Mouse (Mus musculus): ENCODE measurements at regions not wholly inside any gene's neighbourhood (a gene's known extent, or its start where the extent isn't known, plus 50 kb on each side); places are given as distances from the start of the nearest gene placed in this dataset.

- no peak overlapping the region for H3K9ac ChIP-seq
- no peak overlapping the region for H3K4me3 ChIP-seq
- H3K4me2 ChIP-seq (replicated peaks): no peak overlapping the region
- 74% methylated on average over 7 of the region's 7 CpGs for WGBS
- no peaks in the 10 kb centered on the region for H3K9me3 ChIP-seq (replicated peaks)
- H3K27ac ChIP-seq: no peak overlapping the region
- no peaks in the 10 kb centered on the region for H3K4me1 ChIP-seq
- no peaks in the 10 kb centered on the region for H3K27me3 ChIP-seq
- ATAC-seq (ENCODE audit: low FRiP score): no peak
- H3K36me3 ChIP-seq: no peaks in the 10 kb centered on the region
These were observed 234.7 kb downstream of the Fam49a start for GRCm38 (mm10) chr12:12496593-12497141.

GRCm38 (mm10) chr12:12490173-12490572 lies 228.2 kb downstream of the Fam49a start:
- H3K9me3 ChIP-seq (replicated peaks): no peaks in the 10 kb centered on the region
- ATAC-seq (ENCODE audit: low FRiP score): no peak
- no peak overlapping the region for H3K4me2 ChIP-seq (replicated peaks)
- 79% methylated on average over 1 of the region's 1 CpGs for WGBS
- H3K27me3 ChIP-seq: no peaks in the 10 kb centered on the region
- no peak overlapping the region for H3K9ac ChIP-seq
- no peak overlapping the region for H3K27ac ChIP-seq
- no peaks in the 10 kb centered on the region for H3K36me3 ChIP-seq
- no peaks in the 10 kb centered on the region for H3K4me1 ChIP-seq
- no peak overlapping the region for H3K4me3 ChIP-seq

GRCm38 (mm10) chr12:12488090-12488489 lies 226.2 kb downstream of the Fam49a start:
- no peak for ATAC-seq (ENCODE audit: low FRiP score)
- 70% methylated on average over 1 of the region's 1 CpGs for WGBS

GRCm38 (mm10) chr12:12486656-12487356 lies 224.9 kb downstream of the Fam49a start:
- Histone ChIP-seq H3K27ac (no peak overlapping the region), H3K4me1 (no peaks in the 10 kb centered on the region), H3K27me3 (no peaks in the 10 kb centered on the region), H3K4me2 (replicated peaks) (no peak overlapping the region), H3K4me3 (no peak overlapping the region), H3K36me3 (no peaks in the 10 kb centered on the region), H3K9ac (no peak overlapping the region), H3K9me3 (replicated peaks) (no peaks in the 10 kb centered on the region)
- 81% methylated on average over 1 of the region's 1 CpGs for WGBS
- no peak for ATAC-seq (ENCODE audit: low FRiP score)

More at GRCm38 (mm10) chr12:12488090-12488489, 226.2 kb downstream of the Fam49a start:
- Histone ChIP-seq H3K4me2 (replicated peaks) (no peak overlapping the region), H3K9ac (no peak overlapping the region), H3K4me1 (no peaks in the 10 kb centered on the region), H3K27me3 (no peaks in the 10 kb centered on the region), H3K9me3 (replicated peaks) (no peaks in the 10 kb centered on the region), H3K27ac (no peak overlapping the region), H3K4me3 (no peak overlapping the region), H3K36me3 (no peaks in the 10 kb centered on the region)

- no peaks in the 10 kb centered on the region for H3K9me3 ChIP-seq (replicated peaks)
- no peak overlapping the region for H3K9ac ChIP-seq
- H3K4me1 ChIP-seq: no peaks in the 10 kb centered on the region
- no peaks in the 10 kb centered on the region for H3K36me3 ChIP-seq
- H3K27ac ChIP-seq: no peak overlapping the region
- 66% methylated on average over 9 of the region's 9 CpGs for WGBS
- no peak overlapping the region for H3K4me2 ChIP-seq (replicated peaks)
- no peaks in the 10 kb centered on the region for H3K27me3 ChIP-seq
- no peak overlapping the region for H3K4me3 ChIP-seq
- ATAC-seq (ENCODE audit: low FRiP score): no peak
These were observed 223.2 kb downstream of the Fam49a start for GRCm38 (mm10) chr12:12484921-12485680.

GRCm38 (mm10) chr12:12480451-12480850 lies 218.5 kb downstream of the Fam49a start:
- H3K4me1 ChIP-seq: no peaks in the 10 kb centered on the region

GRCm38 (mm10) chr12:12452086-12452485 lies 190.1 kb downstream of the Fam49a start:
- no peaks in the 10 kb centered on the region for H3K9me3 ChIP-seq (replicated peaks)
- H3K4me2 ChIP-seq (replicated peaks): no peak overlapping the region
- no peak for ATAC-seq (ENCODE audit: low FRiP score)
- WGBS: 78% methylated on average over 2 of the region's 2 CpGs
- no peak overlapping the region for H3K9ac ChIP-seq
- H3K4me1 ChIP-seq: no peaks in the 10 kb centered on the region
- H3K27me3 ChIP-seq: no peaks in the 10 kb centered on the region
- H3K36me3 ChIP-seq: no peaks in the 10 kb centered on the region
- no peak overlapping the region for H3K27ac ChIP-seq
- H3K4me3 ChIP-seq: no peak overlapping the region

More at GRCm38 (mm10) chr12:12480451-12480850, 218.5 kb downstream of the Fam49a start:
- no peak overlapping the region for H3K4me2 ChIP-seq (replicated peaks)
- WGBS: 86% methylated on average over 2 of the region's 2 CpGs
- no peak overlapping the region for H3K27ac ChIP-seq
- H3K36me3 ChIP-seq: no peaks in the 10 kb centered on the region
- no peak overlapping the region for H3K9ac ChIP-seq
- no peaks in the 10 kb centered on the region for H3K9me3 ChIP-seq (replicated peaks)
- ATAC-seq (ENCODE audit: low FRiP score): no peak
- H3K27me3 ChIP-seq: no peaks in the 10 kb centered on the region
- no peak overlapping the region for H3K4me3 ChIP-seq

GRCm38 (mm10) chr12:12446768-12447167 lies 184.8 kb downstream of the Fam49a start:
- H3K27ac ChIP-seq: no peak overlapping the region
- no peaks in the 10 kb centered on the region for H3K9me3 ChIP-seq (replicated peaks)
- ATAC-seq (ENCODE audit: low FRiP score): no peak
- 64% methylated on average over 2 of the region's 2 CpGs for WGBS
- H3K36me3 ChIP-seq: no peaks in the 10 kb centered on the region
- no peaks in the 10 kb centered on the region for H3K27me3 ChIP-seq
- no peak overlapping the region for H3K9ac ChIP-seq
- no peak overlapping the region for H3K4me2 ChIP-seq (replicated peaks)
- H3K4me3 ChIP-seq: no peak overlapping the region
- H3K4me1 ChIP-seq: no peaks in the 10 kb centered on the region

- Histone ChIP-seq H3K36me3 (no peaks in the 10 kb centered on the region), H3K27ac (no peak overlapping the region), H3K9ac (no peak overlapping the region), H3K9me3 (replicated peaks) (no peaks in the 10 kb centered on the region), H3K27me3 (no peaks in the 10 kb centered on the region), H3K4me3 (no peak overlapping the region), H3K4me1 (no peaks in the 10 kb centered on the region), H3K4me2 (replicated peaks) (no peak overlapping the region)
- 89% methylated on average over 3 of the region's 3 CpGs for WGBS
- ATAC-seq (ENCODE audit: low FRiP score): no peak
These were observed 184.3 kb downstream of the Fam49a start for GRCm38 (mm10) chr12:12446281-12446680.

GRCm38 (mm10) chr12:12442872-12443271 lies 180.9 kb downstream of the Fam49a start:
- Histone ChIP-seq H3K27me3 (no peaks in the 10 kb centered on the region), H3K9ac (no peak overlapping the region), H3K4me3 (no peak overlapping the region), H3K27ac (no peak overlapping the region), H3K4me2 (replicated peaks) (no peak overlapping the region), H3K36me3 (no peaks in the 10 kb centered on the region), H3K4me1 (no peaks in the 10 kb centered on the region), H3K9me3 (replicated peaks) (no peaks in the 10 kb centered on the region)
- ATAC-seq (ENCODE audit: low FRiP score): no peak
- WGBS: 95% methylated on average over 4 of the region's 4 CpGs

GRCm38 (mm10) chr12:12436379-12436778 lies 174.4 kb downstream of the Fam49a start:
- ATAC-seq (ENCODE audit: low FRiP score): no peak
- Histone ChIP-seq H3K27ac (no peak overlapping the region), H3K9me3 (replicated peaks) (no peaks in the 10 kb centered on the region), H3K4me3 (no peak overlapping the region), H3K36me3 (no peaks in the 10 kb centered on the region), H3K4me1 (no peaks in the 10 kb centered on the region), H3K27me3 (no peaks in the 10 kb centered on the region), H3K9ac (no peak overlapping the region), H3K4me2 (replicated peaks) (no peak overlapping the region)
- WGBS: 96% methylated on average over 1 of the region's 1 CpGs

- no peaks in the 10 kb centered on the region for H3K9me3 ChIP-seq (replicated peaks)
- H3K4me2 ChIP-seq (replicated peaks): no peak overlapping the region
- H3K4me3 ChIP-seq: no peak overlapping the region
- H3K4me1 ChIP-seq: no peaks in the 10 kb centered on the region
- no peak overlapping the region for H3K9ac ChIP-seq
- H3K27ac ChIP-seq: no peak overlapping the region
- 76% methylated on average over 1 of the region's 1 CpGs for WGBS
- no peaks in the 10 kb centered on the region for H3K36me3 ChIP-seq
- ATAC-seq (ENCODE audit: low FRiP score): no peak
- H3K27me3 ChIP-seq: no peaks in the 10 kb centered on the region
These were observed 170.7 kb downstream of the Fam49a start for GRCm38 (mm10) chr12:12432597-12432996.
